Mouse (Mus musculus) midbrain, embryonic 16.5 days (tissue): Measurements from ENCODE around the gene Map1s. TPM values are rescaled to one million over a fixed set of nuclear protein-coding genes. Genes with fewer than 3 reads are reported as not detected.

Experiments
- ATAC-seq: fragments of 200-750 bp; cut with Nextera tagmentation; 2 replicates; pipeline ENCODE4 v1.8.0; 2017; ENCODE audit warnings: moderate TSS enrichment
- H3K27ac ChIP-seq: fragments of 300-500 bp; sonication (generic); 2 replicates; pipeline ENCODE4 v1.5.1; 2014; ENCODE audit warnings: mild to moderate bottlenecking, low read length, mixed read lengths
- H3K27me3 ChIP-seq: fragments of 300-500 bp; sonication (generic); 2 replicates; pipeline ENCODE4 v1.6.1; 2014; ENCODE audit warnings: low read depth, low read length, mixed read lengths; ENCODE audit not compliant: control insufficient read depth, insufficient read depth
- H3K36me3 ChIP-seq: fragments of 300-500 bp; sonication (generic); 2 replicates; pipeline ENCODE4 v1.6.1; 2014; ENCODE audit warnings: mild to moderate bottlenecking, low read length, moderate library complexity, mixed read lengths; ENCODE audit not compliant: control insufficient read depth, insufficient read depth
- H3K4me1 ChIP-seq: fragments of 300-500 bp; sonication (generic); 2 replicates; pipeline ENCODE4 v1.6.1; 2014; ENCODE audit warnings: mild to moderate bottlenecking, low read length, mixed read lengths; ENCODE audit not compliant: control insufficient read depth, insufficient read depth
- H3K4me2 ChIP-seq: fragments of 300-500 bp; sonication (generic); 2 replicates; pipeline ENCODE4 v1.6.1; 2014; ENCODE audit warnings: mild to moderate bottlenecking, low read length, mixed read lengths
- H3K4me3 ChIP-seq: fragments of 300-500 bp; sonication (generic); 2 replicates; pipeline ENCODE4 v1.5.1; 2014; ENCODE audit warnings: low read depth, mild to moderate bottlenecking, low read length, moderate library complexity, mixed read lengths
- H3K9ac ChIP-seq: fragments of 300-500 bp; sonication (generic); 2 replicates; pipeline ENCODE4 v1.6.1; 2014; ENCODE audit warnings: low read depth, low read length, mixed read lengths
- H3K9me3 ChIP-seq: fragments of 300-500 bp; sonication (generic); replicated peaks from 2 replicates; pipeline ENCODE4 v1.6.1; 2014; ENCODE audit warnings: mild to moderate bottlenecking, low read length, mixed read lengths; ENCODE audit not compliant: control insufficient read depth, poor library complexity, severe bottlenecking
- WGBS: fragments of 180-500 bp; shearing (Covaris S2); extraction: QIAGEN DNeasy Blood & Tissue Kit; methylation state at CpG from one replicate; pipeline ENCODE4 v1.1.7; 2014; 5-methylcytosine and 5-hydroxymethylcytosine counted together
- polyA plus RNA-seq: library from polyadenylated mRNA; unstranded; fragments of >200 nt; fragmentation: Nextera tagmentation; extraction: Ambion mirVana; gene quantifications from 2 replicates; pipeline ENCODE4 v1.2.1, GENCODE M21; 2015

Map1s gene
- polyA plus RNA-seq, 1 experiment from 2014 or later = 65.0 TPM

- WGBS = 97% methylated on average over 26 of the region's 26 CpGs
- Histone ChIP-seq H3K4me1 (no peaks in the 10 kb centered on the region), H3K4me2 (no peak overlapping the region), H3K4me3 (no peak overlapping the region), H3K9me3 (no peaks in the 10 kb centered on the region), H3K27me3 (no peaks in the 10 kb centered on the region), H3K9ac (no peak overlapping the region), H3K36me3 (peaks cover 50% of the 10 kb centered on the region), H3K27ac (no peak overlapping the region)
- ATAC-seq = no peak
Observed at GRCm38 (mm10) chr8:70913523-70913922, 7.8 kb downstream of the Map1s start.

GRCm38 (mm10) chr8:70914704-70915103 lies 9.0 kb downstream of the Map1s start:
- H3K4me1 ChIP-seq = no peaks in the 10 kb centered on the region
- 91% methylated on average over 14 of the region's 17 CpGs for WGBS
- no peak overlapping the region for H3K4me2 ChIP-seq
- H3K4me3 ChIP-seq = no peak overlapping the region
- peaks cover 51% of the 10 kb centered on the region for H3K36me3 ChIP-seq
- H3K9ac ChIP-seq = no peak overlapping the region
- no peaks in the 10 kb centered on the region for H3K27me3 ChIP-seq
- H3K27ac ChIP-seq = no peak overlapping the region
- no peak for ATAC-seq
- H3K9me3 ChIP-seq = no peaks in the 10 kb centered on the region

- ATAC-seq = no peak
- no peaks in the 10 kb centered on the region for H3K27me3 ChIP-seq
- H3K4me2 ChIP-seq = no peak overlapping the region
- no peak overlapping the region for H3K4me3 ChIP-seq
- no peak overlapping the region for H3K9ac ChIP-seq
- 93% methylated on average over 9 of the region's 9 CpGs for WGBS
- peaks cover 19% of the 10 kb centered on the region for H3K36me3 ChIP-seq
- H3K27ac ChIP-seq = no peak overlapping the region
- no peaks in the 10 kb centered on the region for H3K9me3 ChIP-seq
- no peaks in the 10 kb centered on the region for H3K4me1 ChIP-seq
Observed at GRCm38 (mm10) chr8:70920049-70920922, 14.6 kb downstream of the Map1s start.

GRCm38 (mm10) chr8:70924151-70924550 lies 18.4 kb downstream of the Map1s start:
- ATAC-seq = no peak
- no peaks in the 10 kb centered on the region for H3K4me1 ChIP-seq
- 91% methylated on average over 4 of the region's 4 CpGs for WGBS

GRCm38 (mm10) chr8:70925754-70926153 lies 20.0 kb downstream of the Map1s start:
- no peak for ATAC-seq
- H3K36me3 ChIP-seq = 0 out of 2 replicates have a peak, but pooled peaks cover 1% of the 10 kb centered on the region
- no peaks in the 10 kb centered on the region for H3K27me3 ChIP-seq
- H3K4me1 ChIP-seq = no peaks in the 10 kb centered on the region
- H3K4me2 ChIP-seq = no peak overlapping the region
- H3K9me3 ChIP-seq = no peaks in the 10 kb centered on the region
- no peak overlapping the region for H3K4me3 ChIP-seq
- H3K27ac ChIP-seq = no peak overlapping the region
- no peak overlapping the region for H3K9ac ChIP-seq
- 94% methylated on average over 4 of the region's 4 CpGs for WGBS

More at GRCm38 (mm10) chr8:70924151-70924550, 18.4 kb downstream of the Map1s start:
- no peak overlapping the region for H3K4me2 ChIP-seq
- H3K27ac ChIP-seq = no peak overlapping the region
- no peaks in the 10 kb centered on the region for H3K36me3 ChIP-seq
- no peak overlapping the region for H3K4me3 ChIP-seq
- no peaks in the 10 kb centered on the region for H3K27me3 ChIP-seq
- H3K9me3 ChIP-seq = no peaks in the 10 kb centered on the region
- H3K9ac ChIP-seq = no peak overlapping the region

- ATAC-seq = no peak
- WGBS = 91% methylated on average over 5 of the region's 5 CpGs
- H3K4me2 ChIP-seq = no peak overlapping the region
Observed at GRCm38 (mm10) chr8:70926396-70926795, 20.7 kb downstream of the Map1s start.

GRCm38 (mm10) chr8:70928096-70928495 lies 22.4 kb downstream of the Map1s start:
- Histone ChIP-seq H3K9me3 (no peaks in the 10 kb centered on the region), H3K4me2 (no peak overlapping the region), H3K27ac (no peak overlapping the region), H3K36me3 (peaks cover 5% of the 10 kb centered on the region), H3K4me1 (no peaks in the 10 kb centered on the region), H3K9ac (no peak overlapping the region), H3K4me3 (no peak overlapping the region), H3K27me3 (no peaks in the 10 kb centered on the region)
- no peak for ATAC-seq
- WGBS = 85% methylated on average over 3 of the region's 3 CpGs

More at GRCm38 (mm10) chr8:70926396-70926795, 20.7 kb downstream of the Map1s start:
- no peaks in the 10 kb centered on the region for H3K9me3 ChIP-seq
- no peak overlapping the region for H3K4me3 ChIP-seq
- no peaks in the 10 kb centered on the region for H3K27me3 ChIP-seq
- 0 out of 2 replicates have a peak, but pooled peaks cover 2% of the 10 kb centered on the region for H3K36me3 ChIP-seq
- H3K9ac ChIP-seq = no peak overlapping the region
- H3K27ac ChIP-seq = no peak overlapping the region
- H3K4me1 ChIP-seq = no peaks in the 10 kb centered on the region

GRCm38 (mm10) chr8:70928778-70929322 lies 23.1 kb downstream of the Map1s start:
- WGBS = 82% methylated on average over 5 of the region's 5 CpGs
- Histone ChIP-seq H3K36me3 (peaks cover 5% of the 10 kb centered on the region), H3K4me2 (no peak overlapping the region), H3K4me1 (no peaks in the 10 kb centered on the region), H3K27me3 (no peaks in the 10 kb centered on the region), H3K27ac (no peak overlapping the region), H3K4me3 (no peak overlapping the region), H3K9ac (no peak overlapping the region), H3K9me3 (no peaks in the 10 kb centered on the region)
- no peak for ATAC-seq

GRCm38 (mm10) chr8:70931731-70932130 lies 26.0 kb downstream of the Map1s start:
- no peaks in the 10 kb centered on the region for H3K27me3 ChIP-seq
- H3K9me3 ChIP-seq = no peaks in the 10 kb centered on the region
- H3K9ac ChIP-seq = no peak overlapping the region
- H3K4me2 ChIP-seq = no peak overlapping the region
- H3K4me1 ChIP-seq = no peaks in the 10 kb centered on the region
- peaks cover 5% of the 10 kb centered on the region for H3K36me3 ChIP-seq
- no peak for ATAC-seq
- no peak overlapping the region for H3K27ac ChIP-seq
- WGBS = 94% methylated on average over 11 of the region's 11 CpGs
- no peak overlapping the region for H3K4me3 ChIP-seq
